Mouse (Mus musculus): ENCODE data around the gene Cd72. TPM values are rescaled to one million over a fixed set of nuclear protein-coding genes. Genes with fewer than 3 reads are reported as not detected.

Cd72 gene
- polyA plus RNA-seq, 1 experiment from 2014 or later, result 3.4 TPM

Other genes starting within 250 kb of the Cd72 start
- gene Atp8b5, start 187.5 kb downstream of the Cd72 start, polyA plus RNA-seq (2014; fragmentation: Nextera tagmentation; extraction: Ambion mirVana), result 0.30 and 0.70 TPM in 2 replicates
- 13.7 TPM in 2 replicates for gene Rusc2, start 72.6 kb downstream of the Cd72 start, polyA plus RNA-seq (2014; fragmentation: Nextera tagmentation; extraction: Ambion mirVana)
- gene Fam166b, start 25.5 kb downstream of the Cd72 start, polyA plus RNA-seq (2014; fragmentation: Nextera tagmentation; extraction: Ambion mirVana), result 0.54 and 0.59 TPM in 2 replicates
- gene Tesk1, start 12.7 kb downstream of the Cd72 start, polyA plus RNA-seq (2014; fragmentation: Nextera tagmentation; extraction: Ambion mirVana), result 7.2 and 7.3 TPM in 2 replicates
- gene Sit1, start 29.1 kb upstream of the Cd72 start, polyA plus RNA-seq (2014; fragmentation: Nextera tagmentation; extraction: Ambion mirVana), result not detected in 2 replicates
- gene Ccdc107, start 38.3 kb upstream of the Cd72 start, polyA plus RNA-seq (2014; fragmentation: Nextera tagmentation; extraction: Ambion mirVana), result 45.8 and 48.8 TPM in 2 replicates
- 32.4 and 40.2 TPM in 2 replicates for gene Arhgef39, start 45.1 kb upstream of the Cd72 start, polyA plus RNA-seq (2014; fragmentation: Nextera tagmentation; extraction: Ambion mirVana)
- 0.07 TPM in 1 of 2 replicates, not detected in the other for gene Car9, start 52.3 kb upstream of the Cd72 start, polyA plus RNA-seq (2014; fragmentation: Nextera tagmentation; extraction: Ambion mirVana)
- 44.0 and 51.8 TPM in 2 replicates for gene Tpm2, start 69.1 kb upstream of the Cd72 start, polyA plus RNA-seq (2014; fragmentation: Nextera tagmentation; extraction: Ambion mirVana)
- gene Creb3, start 107.7 kb upstream of the Cd72 start, polyA plus RNA-seq (2014; fragmentation: Nextera tagmentation; extraction: Ambion mirVana), result 46.4 and 54.5 TPM in 2 replicates
- gene Tln1, start 108.1 kb upstream of the Cd72 start, polyA plus RNA-seq (2014; fragmentation: Nextera tagmentation; extraction: Ambion mirVana), result 38.4 and 40.4 TPM in 2 replicates
- gene Rgp1, start 124.1 kb upstream of the Cd72 start, polyA plus RNA-seq (2014; fragmentation: Nextera tagmentation; extraction: Ambion mirVana), result 22.0 and 25.2 TPM in 2 replicates
- 24.5 and 26.1 TPM in 2 replicates for gene Gba2, start 124.2 kb upstream of the Cd72 start, polyA plus RNA-seq (2014; fragmentation: Nextera tagmentation; extraction: Ambion mirVana)
- 0.63 TPM in 1 of 2 replicates, not detected in the other for gene Msmp, start 129.9 kb upstream of the Cd72 start, polyA plus RNA-seq (2014; fragmentation: Nextera tagmentation; extraction: Ambion mirVana)
- gene Npr2, start 177.3 kb upstream of the Cd72 start, polyA plus RNA-seq (2014; fragmentation: Nextera tagmentation; extraction: Ambion mirVana), result 14.0 and 15.5 TPM in 2 replicates
- 2.9 and 3.4 TPM in 2 replicates for gene Spag8, start 199.0 kb upstream of the Cd72 start, polyA plus RNA-seq (2014; fragmentation: Nextera tagmentation; extraction: Ambion mirVana)
- gene Hint2, start 201.8 kb upstream of the Cd72 start, polyA plus RNA-seq (2014; fragmentation: Nextera tagmentation; extraction: Ambion mirVana), result 70.0 and 72.9 TPM in 2 replicates
- gene Tmem8b, start 214.3 kb upstream of the Cd72 start, polyA plus RNA-seq (2014; fragmentation: Nextera tagmentation; extraction: Ambion mirVana), result 4.4 and 4.5 TPM in 2 replicates
- gene Fam221b, start 214.5 kb upstream of the Cd72 start, polyA plus RNA-seq (2014; fragmentation: Nextera tagmentation; extraction: Ambion mirVana), result 2.4 and 2.5 TPM in 2 replicates
- gene Olfr70, start 246.2 kb upstream of the Cd72 start, polyA plus RNA-seq (2014; fragmentation: Nextera tagmentation; extraction: Ambion mirVana), result not detected in 2 replicates

Measured in midbrain, embryonic 11.5 days (tissue).